Mouse (Mus musculus): Measurements from ENCODE around the gene Iqck.

DNA sequence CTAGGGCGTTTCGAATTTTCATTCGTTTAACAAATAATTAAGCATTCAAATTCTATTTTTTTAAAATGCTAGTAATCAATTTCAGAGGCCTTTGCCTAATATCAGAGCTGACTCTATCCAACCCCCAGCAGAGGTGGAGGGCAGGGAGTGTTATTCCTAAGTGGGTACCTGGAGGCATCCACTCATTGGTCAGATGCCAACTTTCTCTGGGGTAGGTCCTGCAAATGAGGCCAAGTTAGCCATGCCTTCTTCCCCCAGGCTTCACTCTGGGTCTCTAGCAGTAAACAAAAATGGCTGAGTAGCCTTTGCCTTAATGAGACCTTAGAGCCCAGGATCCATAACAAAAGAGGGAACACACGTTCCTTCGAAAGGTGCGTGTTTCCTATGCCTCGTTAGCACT lies 123.6 kb downstream of the Iqck start:
- no peak for TF ChIP-seq CTCF (IDR thresholded peaks at IDR 0.05)
- no peak for TF ChIP-seq POLR2A (IDR thresholded peaks at IDR 0.05; ENCODE audit: insufficient read depth, low read depth, low read length)
- no peak for TF ChIP-seq EP300 (IDR thresholded peaks at IDR 0.05; ENCODE audit: insufficient read depth, low read depth, low read length)

All from heart, adult 2 months (tissue).